Mouse (Mus musculus): ENCODE results near the gene Sbk1.
A peak's percentile ranks its signal among the peaks of the same experiment; 100 is the strongest.

Gene Sbk1

GRCm38 (mm10) chr7:126271712-126272683 is at the start of gene Sbk1:
Gene Sbk1, plus strand, starts transcription at chr7:126272619.
- DNase-seq (ENCODE audit: low read depth, low spot score) = peak; percentile 90

GRCm38 (mm10) chr7:126222753-126223152 is 49.7 kb upstream of the Sbk1 start:
- no peak for DNase-seq (ENCODE audit: low read depth, low spot score)

GRCm38 (mm10) chr7:126226136-126226535 is 46.3 kb upstream of the Sbk1 start:
- peak; percentile 74 for DNase-seq (ENCODE audit: low read depth, low spot score)

GRCm38 (mm10) chr7:126230357-126231148 is 41.9 kb upstream of the Sbk1 start:
- DNase-seq (ENCODE audit: low read depth, low spot score) = no peak

GRCm38 (mm10) chr7:126232345-126233071 is 39.9 kb upstream of the Sbk1 start:
- DNase-seq (ENCODE audit: low read depth, low spot score) = no peak

GRCm38 (mm10) chr7:126234611-126235010 is 37.8 kb upstream of the Sbk1 start:
- no peak for DNase-seq (ENCODE audit: low read depth, low spot score)

- peak; percentile 60 for DNase-seq (ENCODE audit: low read depth, low spot score)
These were observed 36.2 kb upstream of the Sbk1 start for GRCm38 (mm10) chr7:126236083-126236793.

- no peak for DNase-seq (ENCODE audit: low read depth, low spot score)
These were observed 35.6 kb upstream of the Sbk1 start for GRCm38 (mm10) chr7:126236794-126237192.

GRCm38 (mm10) chr7:126240814-126241360 is 31.5 kb upstream of the Sbk1 start:
- no peak for DNase-seq (ENCODE audit: low read depth, low spot score)

- peak; percentile 56 for DNase-seq (ENCODE audit: low read depth, low spot score)
These were observed 28.2 kb upstream of the Sbk1 start for GRCm38 (mm10) chr7:126244168-126244750.

- DNase-seq (ENCODE audit: low read depth, low spot score) = no peak
These were observed 24.3 kb upstream of the Sbk1 start for GRCm38 (mm10) chr7:126248088-126248487.

GRCm38 (mm10) chr7:126248641-126249141 is 23.7 kb upstream of the Sbk1 start:
- DNase-seq (ENCODE audit: low read depth, low spot score) = no peak

- DNase-seq (ENCODE audit: low read depth, low spot score) = no peak
These were observed 23.3 kb upstream of the Sbk1 start for GRCm38 (mm10) chr7:126249146-126249545.

GRCm38 (mm10) chr7:126249986-126250385 is 22.4 kb upstream of the Sbk1 start:
- no peak for DNase-seq (ENCODE audit: low read depth, low spot score)

- DNase-seq (ENCODE audit: low read depth, low spot score) = peak; percentile 56
These were observed 21.9 kb upstream of the Sbk1 start for GRCm38 (mm10) chr7:126250481-126250880.

- no peak for DNase-seq (ENCODE audit: low read depth, low spot score)
These were observed 20.7 kb upstream of the Sbk1 start for GRCm38 (mm10) chr7:126251698-126252097.

GRCm38 (mm10) chr7:126252230-126252629 is 20.2 kb upstream of the Sbk1 start:
- DNase-seq (ENCODE audit: low read depth, low spot score) = no peak

GRCm38 (mm10) chr7:126260280-126261210 is 11.9 kb upstream of the Sbk1 start:
- DNase-seq (ENCODE audit: low read depth, low spot score) = peak; percentile 82

GRCm38 (mm10) chr7:126261823-126262222 is 10.6 kb upstream of the Sbk1 start:
- no peak for DNase-seq (ENCODE audit: low read depth, low spot score)

Data from ZHBTc4 (cell line).